Mouse (Mus musculus): ENCODE data around the gene Wdr45.

Wdr45 gene

GRCm38 (mm10) chrX:7762921-7763197 is 48.7 kb downstream of the Wdr45 start:
- peak; percentile 22 for ATAC-seq (ENCODE audit: insufficient number of reproducible peaks, low FRiP score, low TSS enrichment)

- no peak for ATAC-seq (ENCODE audit: insufficient number of reproducible peaks, low FRiP score, low TSS enrichment)
Observed at GRCm38 (mm10) chrX:7763631-7764393, 49.7 kb downstream of the Wdr45 start.

GRCm38 (mm10) chrX:7764657-7765280 is 50.6 kb downstream of the Wdr45 start:
- no peak for ATAC-seq (ENCODE audit: insufficient number of reproducible peaks, low FRiP score, low TSS enrichment)

- ATAC-seq (ENCODE audit: insufficient number of reproducible peaks, low FRiP score, low TSS enrichment): no peak
Observed at GRCm38 (mm10) chrX:7765281-7765670, 51.1 kb downstream of the Wdr45 start.

- no peak for ATAC-seq (ENCODE audit: insufficient number of reproducible peaks, low FRiP score, low TSS enrichment)
Observed at GRCm38 (mm10) chrX:7765764-7766163, 51.6 kb downstream of the Wdr45 start.

GRCm38 (mm10) chrX:7769302-7770017 is 55.3 kb downstream of the Wdr45 start:
- ATAC-seq (ENCODE audit: insufficient number of reproducible peaks, low FRiP score, low TSS enrichment): no peak

- ATAC-seq (ENCODE audit: insufficient number of reproducible peaks, low FRiP score, low TSS enrichment): no peak
Observed at GRCm38 (mm10) chrX:7772766-7773165, 58.6 kb downstream of the Wdr45 start.

GRCm38 (mm10) chrX:7775501-7776205 is 61.5 kb downstream of the Wdr45 start:
- no peak for ATAC-seq (ENCODE audit: insufficient number of reproducible peaks, low FRiP score, low TSS enrichment)

- peak; percentile 52; the same call in 1 of the 2 replicates for ATAC-seq (ENCODE audit: insufficient number of reproducible peaks, low FRiP score, low TSS enrichment)
Observed at GRCm38 (mm10) chrX:7776329-7777082, 62.4 kb downstream of the Wdr45 start.

Measured in cerebellum, adult (tissue).